Mouse (Mus musculus) gastrocnemius, postnatal 36 days (tissue): ENCODE data around the gene Tbck. TPM values are rescaled to one million over a fixed set of nuclear protein-coding genes. Genes with fewer than 3 reads are reported as not detected.

Source experiments
- total RNA-seq, 2 experiments: library from RNA; stranded (reverse); gene quantifications; 2 replicates each; pipeline ENCODE4 v1.2.3; 2021

The Tbck gene
- total RNA-seq, 2 experiments from 2014 or later, result 7.6 TPM

Other genes with a start within 250 kb of the Tbck start
- not detected for gene Gimd1, start 54.3 kb upstream of the Tbck start, total RNA-seq
- 10 to 100 TPM; 71.3 to 71.4 TPM for gene Aimp1, start 226 bp downstream of the Tbck start, total RNA-seq